Mouse (Mus musculus): ENCODE data around the gene Kcnip2. TPM values are rescaled to one million over a fixed set of nuclear protein-coding genes. Genes with fewer than 3 reads are reported as not detected.
"Not testable (repeated sequence)": the region's sequence is repeated elsewhere in the genome, so short reads cannot be mapped to it uniquely, and the experiment has no call there.

The Kcnip2 gene
- total RNA-seq, 1 experiment from 2014 or later, result 0.19 TPM

DNA sequence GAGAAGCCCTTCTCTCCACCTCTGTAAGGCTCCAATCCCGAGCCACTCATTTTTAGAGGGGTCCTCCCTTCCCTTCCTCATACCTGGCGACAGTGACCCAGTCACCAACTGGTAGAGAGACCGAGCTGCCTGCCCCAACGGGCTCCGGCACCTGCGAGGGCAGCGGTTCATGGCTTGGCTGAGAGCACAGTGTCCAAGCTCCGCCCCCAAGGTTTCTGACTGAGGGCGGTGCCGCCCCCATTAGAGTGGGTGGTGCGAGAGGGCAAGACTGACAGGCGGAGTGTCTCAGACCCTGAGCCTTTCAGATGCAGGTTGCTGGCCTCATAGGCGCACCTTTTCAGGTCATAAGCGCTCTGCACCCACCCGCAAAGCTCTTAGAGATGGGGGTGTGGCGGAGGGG, 3.7 kb downstream of the Kcnip2 start:
- peak; percentile 76 for DNase-seq

- no peak for DNase-seq
Observed at GRCm38 (mm10) chr19:45811028-45811674, 4.7 kb downstream of the Kcnip2 start.

- no peak for DNase-seq
Observed at GRCm38 (mm10) chr19:45807732-45808131, 8.1 kb downstream of the Kcnip2 start.

GRCm38 (mm10) chr19:45805817-45806216, 10.0 kb downstream of the Kcnip2 start:
- DNase-seq, result not testable (repeated sequence)

GRCm38 (mm10) chr19:45804593-45805368, 11.1 kb downstream of the Kcnip2 start:
- peak; percentile 57 for DNase-seq

DNA sequence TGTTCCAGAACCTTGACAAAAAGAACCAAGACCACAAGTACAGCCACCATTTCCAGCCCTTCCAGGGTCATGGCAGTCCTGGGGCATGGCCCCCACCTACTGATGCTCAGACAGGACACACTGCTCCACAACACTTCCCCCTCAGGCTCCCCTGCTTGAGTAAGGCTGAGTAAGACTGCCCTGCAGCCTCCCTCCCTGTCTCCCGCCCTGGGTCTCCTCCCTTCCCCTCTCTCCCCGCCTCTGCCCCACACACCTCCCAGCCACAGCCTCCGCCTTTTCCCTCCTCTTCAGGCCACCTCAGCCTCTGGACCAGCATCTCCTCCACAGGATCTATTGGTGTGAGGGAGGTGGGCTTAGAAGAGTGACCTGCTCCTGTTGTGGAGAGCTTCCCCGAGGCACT, 12.5 kb downstream of the Kcnip2 start:
- no peak for DNase-seq

GRCm38 (mm10) chr19:45802702-45803101, 13.2 kb downstream of the Kcnip2 start:
- DNase-seq, result no peak

GRCm38 (mm10) chr19:45796879-45797278, 19.0 kb downstream of the Kcnip2 start:
- no peak for DNase-seq

- DNase-seq, result peak; percentile 46
Observed at GRCm38 (mm10) chr19:45796061-45796556, 19.8 kb downstream of the Kcnip2 start.

- DNase-seq, result no peak
Observed at GRCm38 (mm10) chr19:45795406-45795944, 20.4 kb downstream of the Kcnip2 start.

- no peak for DNase-seq
Observed at GRCm38 (mm10) chr19:45794718-45795117, 21.1 kb downstream of the Kcnip2 start.

DNA sequence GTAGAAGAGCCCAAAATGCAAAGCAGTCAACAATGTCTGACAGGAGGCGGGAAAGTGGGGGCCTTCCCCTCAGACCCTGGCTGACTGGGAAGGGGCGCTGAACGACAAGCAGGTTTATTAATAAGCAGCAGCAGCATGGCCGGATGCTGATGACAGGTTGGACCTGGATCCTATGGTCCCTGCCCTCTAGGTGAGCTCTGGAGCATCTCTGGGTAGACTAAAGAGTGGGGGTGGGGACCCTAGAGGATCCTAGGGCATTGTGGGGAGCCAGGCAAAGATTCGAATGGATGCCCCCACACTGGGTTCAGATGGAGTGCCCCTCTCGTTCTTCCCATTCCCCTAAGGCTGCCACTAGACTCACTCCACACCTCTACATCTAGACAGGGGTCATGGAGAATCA, 23.5 kb downstream of the Kcnip2 start:
- DNase-seq, result no peak

GRCm38 (mm10) chr19:45789888-45790874, 25.7 kb downstream of the Kcnip2 start:
- DNase-seq, result no peak

DNA sequence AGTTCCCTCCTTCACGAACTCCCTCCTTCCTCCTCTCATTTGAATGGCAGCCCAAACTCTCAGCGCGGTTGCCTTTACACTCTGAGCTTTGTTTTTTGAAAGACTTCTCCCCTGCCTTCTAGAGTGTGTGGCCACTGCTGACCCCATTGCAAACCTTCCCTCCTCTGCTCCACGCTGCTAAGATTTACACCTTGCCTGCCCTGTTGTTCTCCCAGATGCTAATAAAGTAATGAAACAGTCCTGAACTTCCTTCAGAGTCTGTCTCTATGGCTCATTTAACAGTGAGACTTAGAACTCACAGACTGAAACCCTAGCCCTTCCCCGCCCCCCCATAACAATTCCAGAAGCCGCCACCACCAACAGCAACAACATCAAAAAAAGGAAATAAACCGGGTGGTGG, 26.5 kb downstream of the Kcnip2 start:
- DNase-seq, result no peak

DNA sequence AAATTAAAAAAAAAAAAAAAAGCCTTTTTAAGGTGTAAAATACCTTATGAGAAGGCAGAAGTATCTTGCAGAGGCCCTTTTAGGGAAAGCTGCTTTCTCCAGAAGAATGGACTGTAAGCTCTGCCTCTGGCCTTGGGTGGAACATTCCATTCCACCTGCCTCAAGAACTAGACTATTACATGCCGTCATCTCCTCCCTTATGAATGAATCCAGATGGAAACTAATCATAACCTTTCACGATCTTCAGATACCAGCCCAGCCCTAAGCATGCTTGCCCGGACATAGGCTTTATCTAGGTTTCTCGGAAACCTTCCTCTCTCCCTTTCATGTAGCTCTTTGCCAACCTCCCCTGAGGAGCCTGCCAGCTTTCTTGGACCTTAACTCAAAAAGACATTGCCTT, 27.5 kb downstream of the Kcnip2 start:
- DNase-seq, result no peak

DNA sequence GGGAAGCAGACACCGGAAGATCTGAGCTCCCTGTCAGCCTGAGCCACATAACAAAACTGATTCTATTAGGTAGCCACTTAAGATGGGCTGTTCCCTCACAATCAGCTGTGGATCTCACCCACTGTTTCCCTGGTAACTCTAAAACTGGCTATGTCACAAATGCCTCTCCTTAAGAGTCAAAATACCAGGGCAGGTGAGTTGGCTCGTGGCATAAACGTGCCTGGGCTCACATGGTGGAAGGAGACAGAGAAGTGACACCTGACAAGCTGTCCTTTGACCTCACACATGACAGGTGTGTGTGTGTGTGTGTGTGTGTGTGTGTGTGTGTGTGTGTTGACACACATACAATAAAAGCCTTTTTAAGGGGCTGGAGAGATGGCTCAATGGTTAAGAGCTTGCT, 28.4 kb downstream of the Kcnip2 start:
- no peak for DNase-seq

DNA sequence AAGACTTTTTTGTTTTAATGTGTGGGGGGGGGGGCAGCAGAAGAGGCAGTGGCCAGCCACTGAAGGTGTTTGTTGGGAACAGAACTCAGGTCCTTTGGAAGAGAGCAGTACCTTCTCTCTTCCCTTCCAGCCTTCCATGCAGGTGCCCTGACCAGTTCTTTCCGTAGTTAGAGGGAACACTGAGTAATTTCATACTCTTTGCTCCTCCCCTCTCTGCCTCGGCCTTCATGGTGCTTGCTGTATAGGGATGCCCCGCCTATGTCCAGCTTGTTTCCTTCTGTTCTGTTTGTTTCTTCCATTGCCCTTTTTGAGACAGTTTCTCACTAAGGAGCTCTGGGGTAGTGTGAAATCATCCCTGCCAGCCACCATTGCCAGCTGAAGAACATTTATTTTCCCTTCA, 30.4 kb downstream of the Kcnip2 start:
- DNase-seq, result no peak

DNA sequence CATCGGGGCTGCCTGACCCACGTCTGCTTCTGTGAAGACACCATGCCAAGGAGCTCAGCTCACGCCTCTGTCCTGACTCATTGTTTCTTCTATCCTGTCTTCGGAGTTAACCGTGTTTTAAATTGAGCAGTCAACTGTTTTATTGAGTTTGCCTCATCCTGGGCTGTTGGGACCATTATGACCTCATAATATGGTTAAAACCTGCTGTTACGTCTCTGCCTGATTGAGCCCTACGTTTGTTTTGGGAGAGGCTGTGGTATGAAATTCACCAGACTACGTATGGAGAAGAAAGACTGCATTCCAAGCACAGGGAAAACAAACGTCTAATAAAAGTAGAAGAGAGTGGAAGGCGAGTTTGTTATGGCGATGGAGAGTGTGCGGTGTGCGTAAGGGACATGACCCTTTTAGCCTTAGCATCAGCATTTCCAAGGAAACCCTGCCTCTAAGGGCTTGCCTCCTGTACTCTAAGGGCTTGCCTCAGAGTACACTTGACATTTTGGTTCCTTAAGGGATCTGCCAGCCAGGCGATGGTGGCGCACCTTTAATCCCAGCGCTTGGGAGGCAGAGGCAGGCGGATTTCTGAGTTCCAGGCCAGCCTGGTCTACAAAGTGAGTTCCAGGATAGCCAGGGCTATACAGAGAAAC, 31.8 kb downstream of the Kcnip2 start:
- no peak for DNase-seq

DNA sequence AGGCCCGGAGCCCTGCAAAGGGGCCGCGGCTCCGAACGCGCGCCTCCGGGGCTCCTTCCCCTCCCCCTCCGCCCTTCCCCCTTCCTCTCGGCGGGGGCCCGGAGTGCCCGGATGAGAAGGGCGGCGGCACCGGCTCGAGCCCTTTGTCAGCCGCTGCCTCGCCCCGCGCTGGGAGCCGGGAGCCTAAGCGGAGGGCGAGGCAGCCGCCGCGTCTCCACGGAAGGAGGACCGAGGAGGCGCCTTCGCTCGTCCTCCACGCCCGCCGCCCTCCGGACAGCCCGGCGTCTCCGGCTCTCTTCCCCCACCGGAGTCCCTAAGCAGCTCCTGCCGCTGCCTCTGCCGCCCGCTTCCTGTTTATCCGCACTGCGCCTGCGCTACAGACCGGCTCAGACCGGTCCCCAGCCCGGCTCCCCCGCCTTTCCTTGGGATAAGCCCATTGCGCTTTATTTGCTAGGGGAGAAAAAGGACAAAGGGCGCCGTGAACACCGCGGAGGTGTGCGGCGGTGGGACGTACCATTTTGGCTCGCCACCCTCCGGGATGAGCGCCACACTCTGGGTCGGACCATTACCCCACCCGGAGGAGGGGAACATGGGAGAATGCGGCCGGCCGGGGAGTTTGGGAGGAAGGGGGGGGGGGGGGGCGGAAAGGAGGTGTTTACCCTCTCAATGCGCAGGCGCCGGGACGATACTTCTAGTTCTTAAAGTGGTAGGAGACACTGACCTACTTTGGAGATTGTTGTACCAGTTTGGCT, 32.5 kb downstream of the Kcnip2 start, which contains the start of gene Mgea5:
TSS of gene Mgea5 (minus strand) at position 657 of the 752 bp plus-strand sequence.
- peak; percentile 99 for DNase-seq

DNA sequence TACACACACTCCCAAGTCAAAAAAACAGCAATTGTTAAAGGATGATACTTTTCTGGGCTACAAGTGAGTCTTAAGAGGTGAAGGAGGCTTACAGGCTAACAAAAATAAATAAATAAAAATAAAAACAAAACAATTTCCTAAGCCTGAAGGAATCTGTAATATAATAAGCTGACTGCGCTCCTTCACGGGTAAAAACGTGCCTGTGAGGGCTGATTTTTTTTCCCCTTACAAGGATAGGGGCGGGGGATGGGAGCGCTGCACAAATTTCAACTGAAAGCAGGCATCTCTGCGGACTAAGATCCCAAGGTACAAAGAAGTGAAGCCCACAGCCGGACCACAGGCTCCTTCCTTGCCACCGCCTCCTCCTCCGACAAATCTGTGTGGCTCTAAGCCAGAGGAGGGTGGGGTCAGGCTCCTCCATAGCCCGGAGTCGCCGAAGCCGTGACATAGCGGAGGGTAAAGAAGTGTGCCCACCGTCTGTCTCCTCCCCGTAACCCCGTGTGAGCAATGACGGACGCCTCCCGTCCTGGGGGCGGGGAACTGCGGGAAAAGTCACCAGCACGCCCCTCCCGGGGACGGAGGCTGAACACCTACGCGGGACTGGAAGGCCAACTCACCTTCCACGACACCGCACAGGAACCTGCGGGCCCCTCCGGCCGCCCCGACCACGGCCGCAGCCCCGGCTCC, 33.4 kb downstream of the Kcnip2 start:
- peak; percentile 87 for DNase-seq
